Mouse (Mus musculus) heart, postnatal 0 days (tissue): ENCODE results near the gene Gm21970.

Experiments
- CTCF ChIP-seq: IDR thresholded peaks from 2 replicates; pipeline ENCODE4 v1.5.1; 2016; ENCODE audit warnings: antibody characterized with exemption, control low read depth, low read depth
- EP300 ChIP-seq: IDR thresholded peaks from 2 replicates; pipeline ENCODE4 v1.6.1; 2016; ENCODE audit warnings: antibody characterized with exemption, low read depth

- TF ChIP-seq CTCF, result no peak
- TF ChIP-seq EP300, result no peak
Measured at GRCm38 (mm10) chr16:91379412-91379811, 12.1 kb upstream of the Gm21970 start.
